Mouse (Mus musculus): ENCODE results near the gene Itih4. TPM values are rescaled to one million over a fixed set of nuclear protein-coding genes. Genes with fewer than 3 reads are reported as not detected.

Gene Itih4
- total RNA-seq (2023): not detected

DNA sequence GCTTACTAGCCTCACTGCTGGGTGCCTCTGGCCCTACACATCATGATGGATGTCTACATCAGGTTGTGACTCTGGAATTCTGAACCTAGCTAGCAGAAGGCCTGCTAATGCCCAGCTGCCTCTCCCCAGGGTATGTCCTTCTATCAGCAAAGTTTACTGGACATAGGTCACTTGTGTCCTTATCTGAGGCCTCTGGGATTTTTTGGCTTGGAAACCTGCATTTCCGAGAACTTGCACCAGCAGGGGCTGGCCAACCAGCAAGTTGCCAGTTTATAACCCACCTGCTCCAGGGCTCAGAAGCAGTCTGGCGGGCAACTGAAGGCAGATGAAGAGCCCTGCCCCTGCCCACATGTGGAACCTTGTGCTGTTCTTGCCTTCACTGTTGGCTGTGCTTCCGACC is at the start of gene Itih4:
Gene Itih4 (plus strand): TSS at position 273 of the 400 bp plus-strand sequence.

GRCm38 (mm10) chr14:30878958-30879571 is 7.2 kb upstream of the Itih4 start, which contains the start of gene Mustn1:
TSS of gene Mustn1 (plus strand) at chr14:30879200.

GRCm38 (mm10) chr14:30923375-30924105 is 37.3 kb downstream of the Itih4 start, which contains the start of gene Itih3:
TSS of gene Itih3 (minus strand) at chr14:30923760.

GRCm38 (mm10) chr14:30943038-30943437 is 56.8 kb downstream of the Itih4 start, which contains the start of gene Itih1:
TSS of gene Itih1 (minus strand) at chr14:30943289.

GRCm38 (mm10) chr14:30951154-30951825 is 65.0 kb downstream of the Itih4 start, which contains the start of gene Nek4:
TSS of gene Nek4 (plus strand) at chr14:30951377.

Other genes with a start within 250 kb of the Itih4 start
- gene Rft1, start 232.1 kb upstream of the Itih4 start, total RNA-seq (2023): 18.2 TPM
- gene Sfmbt1, start 171.6 kb upstream of the Itih4 start, total RNA-seq (2023): 13.0 TPM
- gene Tmem110, start 60.9 kb upstream of the Itih4 start, total RNA-seq (2023): 14.2 TPM
- 1.3 TPM for gene Mustn1, start 7.3 kb upstream of the Itih4 start, total RNA-seq (2023)
- not detected for gene Itih3, start 37.3 kb downstream of the Itih4 start, total RNA-seq (2023)
- gene Itih1, start 56.8 kb downstream of the Itih4 start, total RNA-seq (2023): not detected
- 3.5 TPM for gene Nek4, start 64.9 kb downstream of the Itih4 start, total RNA-seq (2023)
- 9.5 TPM for gene Glt8d1, start 114.9 kb downstream of the Itih4 start, total RNA-seq (2023)
- gene Spcs1, start 115.2 kb downstream of the Itih4 start, total RNA-seq (2023): 80.2 TPM
- gene Pbrm1, start 132.7 kb downstream of the Itih4 start, total RNA-seq (2023): 70.3 TPM
- 261 TPM for gene Gnl3, start 132.7 kb downstream of the Itih4 start, total RNA-seq (2023)
- 48.7 TPM for gene Smim4, start 242.5 kb downstream of the Itih4 start, total RNA-seq (2023)
- gene Nt5dc2, start 244.6 kb downstream of the Itih4 start, total RNA-seq (2023): 1.9 TPM

All from CD8-positive naive resting alpha-beta T cell, adult 57 days (primary cell).